Mouse (Mus musculus) heart, embryonic 16.5 days (tissue): Measurements from ENCODE around the gene Aaas. TPM values are rescaled to one million over a fixed set of nuclear protein-coding genes. Genes with fewer than 3 reads are reported as not detected.

Experiments
- ATAC-seq: fragments of 200-750 bp; cut with Nextera tagmentation; replicated peaks from 2 replicates; pipeline ENCODE4 v1.8.0; 2017; ENCODE audit warnings: moderate number of reproducible peaks; ENCODE audit not compliant: insufficient read depth, low FRiP score; ENCODE audit errors: extremely low read depth
- H3K27ac ChIP-seq: fragments of 300-500 bp; sonication (generic); 2 replicates; pipeline ENCODE4 v1.5.1; 2014; ENCODE audit warnings: mild to moderate bottlenecking, low read length, control low read depth, moderate library complexity
- H3K27me3 ChIP-seq: fragments of 300-500 bp; sonication (generic); 2 replicates; pipeline ENCODE4 v1.6.1; 2014; ENCODE audit warnings: low read length, mixed read lengths; ENCODE audit not compliant: control insufficient read depth, insufficient read depth
- H3K36me3 ChIP-seq: fragments of 300-500 bp; sonication (generic); 2 replicates; pipeline ENCODE4 v1.6.1; 2014; ENCODE audit not compliant: control insufficient read depth, insufficient read depth
- H3K4me1 ChIP-seq: fragments of 300-500 bp; sonication (generic); 2 replicates; pipeline ENCODE4 v1.6.1; 2014; ENCODE audit warnings: low read length, mixed read lengths; ENCODE audit not compliant: control insufficient read depth, insufficient read depth
- H3K4me2 ChIP-seq: fragments of 300-500 bp; sonication (generic); 2 replicates; pipeline ENCODE4 v1.6.1; 2014; ENCODE audit warnings: low read depth, mild to moderate bottlenecking, control low read depth, low read length
- H3K4me3 ChIP-seq: fragments of 300-500 bp; sonication (generic); 2 replicates; pipeline ENCODE4 v1.5.1; 2014; ENCODE audit warnings: mild to moderate bottlenecking, control low read depth, low read length
- H3K9ac ChIP-seq: fragments of 300-500 bp; sonication (generic); 2 replicates; pipeline ENCODE4 v1.6.1; 2014; ENCODE audit warnings: low read length, control low read depth
- H3K9me3 ChIP-seq: fragments of 300-500 bp; sonication (generic); replicated peaks from 2 replicates; pipeline ENCODE4 v1.6.1; 2016; ENCODE audit warnings: low read length; ENCODE audit not compliant: control insufficient read depth
- WGBS: fragments of 180-500 bp; shearing (Covaris S2); extraction: QIAGEN DNeasy Blood & Tissue Kit; methylation state at CpG from one replicate; pipeline ENCODE4 v1.1.7; 2014; 5-methylcytosine and 5-hydroxymethylcytosine counted together
- polyA plus RNA-seq: library from polyadenylated mRNA; unstranded; fragments of >200 nt; fragmentation: Nextera tagmentation; extraction: Ambion mirVana; gene quantifications from 2 replicates; pipeline ENCODE4 v1.2.1, GENCODE M21; 2015

Aaas gene
- polyA plus RNA-seq, 1 experiment from 2014 or later, result 55.6 TPM

DNA sequence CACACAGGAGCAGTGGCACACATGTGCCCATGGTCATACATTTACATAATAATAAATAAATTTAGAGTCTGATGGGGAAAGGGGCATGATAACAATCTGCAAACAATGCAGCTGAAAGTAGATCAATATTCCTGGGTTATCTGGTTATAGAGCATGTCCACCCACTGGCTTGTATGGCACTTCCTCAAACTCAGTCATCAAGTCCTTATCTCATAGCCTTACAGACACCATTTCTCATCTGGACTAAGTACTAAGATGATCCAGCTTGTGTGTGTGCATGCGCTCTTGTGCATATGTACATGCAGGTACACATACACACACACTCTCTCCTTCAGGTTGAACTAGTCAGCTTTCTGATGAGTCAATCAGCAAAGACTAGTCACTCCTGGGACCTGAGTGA, 14.1 kb upstream of the Aaas start:
- H3K9me3 ChIP-seq, result no peaks in the 10 kb centered on the region
- no peak for ATAC-seq
- H3K4me1 ChIP-seq, result peaks cover 14% of the 10 kb centered on the region
- no peak overlapping the region for H3K4me3 ChIP-seq
- 94% methylated on average over 1 of the region's 1 CpGs for WGBS
- H3K27me3 ChIP-seq, result peaks cover 26% of the 10 kb centered on the region
- no peaks in the 10 kb centered on the region for H3K36me3 ChIP-seq
- no peak overlapping the region for H3K4me2 ChIP-seq
- no peak overlapping the region for H3K27ac ChIP-seq
- no peak overlapping the region for H3K9ac ChIP-seq

DNA sequence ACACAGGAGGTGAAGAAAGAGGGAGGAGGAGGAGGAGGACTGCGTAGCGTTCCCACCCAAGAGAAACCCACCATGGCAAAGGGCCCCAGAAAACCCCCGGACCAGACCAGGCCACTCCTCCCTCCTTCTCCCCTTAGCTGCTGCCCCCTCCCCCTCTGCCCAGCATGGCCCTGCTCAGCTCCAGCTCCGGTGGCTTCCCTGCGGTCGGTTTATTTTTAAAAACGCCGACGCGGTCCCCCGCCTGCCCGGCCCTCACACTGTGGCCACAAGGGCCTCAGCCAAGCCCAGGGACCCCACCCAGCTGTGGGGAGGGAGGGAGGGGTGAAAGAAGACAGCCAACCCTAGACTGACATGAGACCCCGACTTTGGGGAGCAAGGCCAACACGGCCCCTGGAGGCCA, 12.1 kb upstream of the Aaas start:
- Histone ChIP-seq H3K4me3 (peak overlapping the region; percentile 33), H3K4me1 (peaks cover 21% of the 10 kb centered on the region), H3K4me2 (peak overlapping the region; percentile 60), H3K27ac (peak overlapping the region; percentile 14; the same call in 1 of the 2 replicates), H3K36me3 (no peaks in the 10 kb centered on the region), H3K27me3 (peaks cover 37% of the 10 kb centered on the region), H3K9ac (peak overlapping the region; percentile 67), H3K9me3 (no peaks in the 10 kb centered on the region)
- WGBS, result 8% methylated on average over 13 of the region's 14 CpGs
- ATAC-seq, result peak; percentile 30

DNA sequence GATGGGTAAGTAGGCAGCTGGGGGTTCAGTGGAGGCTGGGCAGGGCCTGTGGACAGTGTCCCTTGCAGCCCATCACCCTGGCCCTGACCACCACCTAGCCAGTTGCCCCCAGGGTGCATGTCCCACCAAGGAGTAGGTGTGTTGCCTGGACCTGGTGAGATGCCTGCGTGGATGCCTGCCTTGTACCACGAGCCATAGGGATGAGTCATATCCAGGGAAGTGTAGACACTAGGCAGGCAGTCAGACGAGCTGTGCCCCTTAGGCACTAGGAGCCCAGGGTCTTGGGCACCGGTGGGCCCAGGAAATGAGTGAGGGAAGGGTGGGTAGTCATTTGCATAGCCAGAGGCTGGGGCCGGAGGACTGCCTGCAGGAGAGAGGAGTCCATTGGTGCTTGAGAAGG, 8.3 kb upstream of the Aaas start:
- no peak for ATAC-seq
- no peak overlapping the region for H3K27ac ChIP-seq
- 31% methylated on average over 5 of the region's 5 CpGs for whole genome bisulfite sequencing
- H3K9ac ChIP-seq, result no peak overlapping the region
- no peak overlapping the region for H3K4me3 ChIP-seq
- no peaks in the 10 kb centered on the region for H3K36me3 ChIP-seq
- no peak overlapping the region for H3K4me2 ChIP-seq
- peaks cover 41% of the 10 kb centered on the region for H3K27me3 ChIP-seq
- H3K4me1 ChIP-seq, result peaks cover 27% of the 10 kb centered on the region
- no peaks in the 10 kb centered on the region for H3K9me3 ChIP-seq

DNA sequence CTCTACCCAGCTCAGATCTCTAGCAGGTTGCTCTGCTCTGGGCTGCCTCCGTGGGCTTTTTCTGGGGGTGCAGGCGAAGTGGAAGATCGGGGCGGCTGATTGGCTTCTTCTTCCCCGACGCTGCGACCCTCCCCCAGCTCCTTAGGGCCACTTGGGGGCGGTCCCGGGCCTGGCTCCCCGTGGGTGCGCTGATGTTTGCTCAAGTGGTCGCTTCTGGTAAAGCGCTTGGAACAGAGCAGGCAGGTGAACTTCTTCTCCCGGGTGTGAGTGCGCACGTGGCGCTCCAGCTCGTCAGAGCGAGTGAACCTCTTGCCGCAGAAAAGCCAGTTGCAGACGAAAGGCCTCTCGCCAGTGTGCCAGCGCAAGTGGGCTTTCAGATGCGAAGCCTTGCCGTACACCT, 7.6 kb upstream of the Aaas start:
- H3K4me3 ChIP-seq, result peak overlapping the region; percentile 6
- H3K4me2 ChIP-seq, result peak overlapping the region; percentile 41
- H3K9ac ChIP-seq, result no peak overlapping the region
- H3K36me3 ChIP-seq, result no peaks in the 10 kb centered on the region
- H3K27me3 ChIP-seq, result peaks cover 41% of the 10 kb centered on the region
- peaks cover 27% of the 10 kb centered on the region for H3K4me1 ChIP-seq
- no peak for ATAC-seq
- H3K27ac ChIP-seq, result no peak overlapping the region
- 3% methylated on average over 25 of the region's 25 CpGs for WGBS
- H3K9me3 ChIP-seq, result no peaks in the 10 kb centered on the region

DNA sequence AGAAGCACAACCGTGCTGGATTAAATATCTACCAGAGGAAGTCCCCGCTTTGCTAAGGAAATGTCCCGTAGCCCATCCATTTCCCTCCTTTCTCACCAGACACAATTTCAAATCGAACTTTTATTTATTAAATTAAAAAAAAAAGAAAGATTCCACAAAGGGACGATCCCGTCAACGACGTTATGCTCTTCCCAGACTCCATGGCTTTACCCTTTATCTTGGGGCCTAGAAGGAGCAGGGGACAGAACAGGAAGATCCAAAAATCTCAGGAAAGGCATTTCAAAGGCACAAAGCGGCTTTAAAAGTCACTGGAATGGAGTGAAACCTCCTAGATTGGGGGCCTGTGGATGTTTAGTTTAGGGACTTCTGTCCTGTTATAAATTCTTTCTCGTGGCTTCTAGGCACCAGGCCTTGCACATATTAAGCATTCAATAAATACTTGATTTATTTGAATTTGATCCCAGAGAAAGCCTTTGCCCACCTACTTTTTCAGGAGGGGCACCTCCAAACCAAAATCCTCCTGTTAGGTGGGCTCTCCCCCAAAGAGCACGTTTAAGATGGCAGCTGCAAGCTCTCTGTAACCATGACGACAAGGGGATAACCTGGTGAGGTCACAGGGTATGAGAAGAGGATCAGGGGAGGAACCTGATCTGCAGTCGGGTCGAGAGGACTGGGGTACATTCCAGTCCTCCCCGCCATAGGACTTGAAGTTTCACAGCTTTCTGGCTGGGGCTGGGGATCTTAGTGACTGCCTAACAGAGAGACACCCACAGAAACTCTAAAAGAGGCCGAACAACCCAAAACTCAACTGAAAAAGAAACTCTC, 6.1 kb upstream of the Aaas start:
- no peaks in the 10 kb centered on the region for H3K9me3 ChIP-seq
- no peak overlapping the region for H3K27ac ChIP-seq
- peaks cover 19% of the 10 kb centered on the region for H3K4me1 ChIP-seq
- H3K4me2 ChIP-seq, result peak overlapping the region; percentile 99
- ATAC-seq, result no peak
- no peak overlapping the region for H3K9ac ChIP-seq
- no peak overlapping the region for H3K4me3 ChIP-seq
- 52% methylated on average over 16 of the region's 16 CpGs for WGBS
- H3K36me3 ChIP-seq, result no peaks in the 10 kb centered on the region
- H3K27me3 ChIP-seq, result peaks cover 38% of the 10 kb centered on the region

DNA sequence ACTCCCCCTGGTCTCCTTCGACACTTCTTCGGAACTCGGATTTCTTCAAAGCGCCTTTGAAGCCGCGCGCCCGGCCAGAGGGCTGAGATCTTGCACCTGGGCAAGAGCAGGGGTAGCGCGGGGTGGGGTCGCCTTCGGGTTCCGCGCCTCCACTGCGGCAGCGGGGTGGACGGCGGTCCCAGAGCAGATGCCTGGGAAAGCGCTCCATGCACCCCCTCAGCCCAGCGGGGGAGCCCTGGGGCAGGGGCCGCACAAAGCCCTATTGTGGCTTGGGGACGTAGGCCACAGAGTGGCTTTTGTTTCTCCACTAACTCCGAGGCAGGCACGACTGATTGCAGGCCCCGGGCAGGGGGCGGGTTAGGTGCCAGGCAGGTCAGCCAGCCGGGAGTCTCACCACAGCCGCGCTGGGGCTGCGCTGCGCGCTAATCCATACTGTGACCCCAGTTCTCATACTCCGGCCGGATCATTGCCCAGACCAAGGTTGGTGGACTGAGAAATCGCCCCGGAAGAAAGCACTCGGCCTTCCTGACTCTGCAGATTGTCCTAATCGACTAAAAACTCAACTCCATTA, 5.4 kb upstream of the Aaas start:
- H3K9ac ChIP-seq, result peak overlapping the region; percentile 82
- H3K4me3 ChIP-seq, result peak overlapping the region; percentile 64
- H3K4me1 ChIP-seq, result peaks cover 22% of the 10 kb centered on the region
- peak overlapping the region; percentile 64; the same call in 1 of the 2 replicates for H3K27ac ChIP-seq
- peaks cover 38% of the 10 kb centered on the region for H3K27me3 ChIP-seq
- no peaks in the 10 kb centered on the region for H3K36me3 ChIP-seq
- ATAC-seq, result 0 out of 2 replicates have a peak, but pooled peaks have one; percentile 5
- no peaks in the 10 kb centered on the region for H3K9me3 ChIP-seq
- WGBS, result 3% methylated on average over 38 of the region's 38 CpGs
- H3K4me2 ChIP-seq, result peak overlapping the region; percentile 99

DNA sequence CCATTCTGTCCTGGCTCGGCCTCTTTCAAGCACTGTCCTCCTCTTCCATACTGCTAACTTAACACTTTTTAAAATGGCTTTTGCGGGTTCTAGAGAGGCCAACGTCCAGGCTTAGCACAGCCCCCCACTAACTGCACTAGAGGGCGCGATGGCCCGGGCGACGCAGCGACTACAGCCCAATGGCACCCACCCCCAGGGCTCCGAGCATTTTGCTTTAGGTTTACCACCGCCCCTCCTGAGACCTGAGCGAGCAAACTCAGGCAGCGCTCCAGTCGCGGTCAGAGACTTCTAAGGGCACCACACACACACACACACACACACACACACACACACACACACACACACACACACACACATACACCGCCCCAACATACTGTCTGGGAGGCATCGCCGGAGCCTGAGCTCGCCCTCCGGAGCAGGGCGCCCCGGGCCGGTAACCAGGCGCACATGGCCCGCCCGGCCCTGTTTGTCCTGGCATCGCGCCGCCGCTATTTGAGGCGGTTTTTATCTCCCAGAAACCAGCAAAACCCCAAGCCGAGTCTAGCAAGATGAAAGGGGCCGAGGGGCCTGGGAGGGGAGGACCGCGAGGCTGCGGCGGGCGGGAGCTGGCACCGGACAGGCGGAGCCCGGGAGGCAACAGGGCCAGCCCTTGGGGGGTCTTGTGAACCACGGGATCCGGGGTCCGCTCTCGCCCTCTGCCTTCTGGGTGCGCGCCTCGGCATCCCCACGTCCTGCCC, 4.7 kb upstream of the Aaas start:
- Histone ChIP-seq H3K4me1 (peaks cover 22% of the 10 kb centered on the region), H3K9me3 (no peaks in the 10 kb centered on the region), H3K27me3 (peaks cover 38% of the 10 kb centered on the region), H3K9ac (peak overlapping the region; percentile 82), H3K36me3 (no peaks in the 10 kb centered on the region), H3K4me2 (peak overlapping the region; percentile 99), H3K4me3 (peak overlapping the region; percentile 64), H3K27ac (peak overlapping the region; percentile 64; the same call in 1 of the 2 replicates)
- ATAC-seq, result peak; percentile 50
- WGBS, result under 1% methylated on average over 49 of the region's 49 CpGs

DNA sequence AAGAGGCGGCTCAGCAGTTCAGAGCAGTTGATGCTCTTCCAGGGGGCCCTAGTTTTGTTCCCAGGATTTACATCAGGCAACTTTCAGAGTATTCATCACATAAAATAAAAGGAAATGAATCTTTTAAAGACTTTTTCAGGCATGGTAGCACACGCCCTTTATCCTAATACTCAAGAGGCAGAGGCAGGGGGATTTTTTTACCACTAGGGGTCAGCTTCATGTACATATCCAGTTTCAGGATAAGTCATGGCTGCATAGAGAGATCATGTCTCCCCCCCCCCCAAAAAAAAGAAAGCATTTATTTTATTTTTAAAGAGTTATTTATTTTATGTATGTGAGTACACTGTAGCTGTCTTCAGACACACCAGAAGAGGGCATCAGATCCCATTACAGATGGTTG, 3.4 kb upstream of the Aaas start:
- H3K4me1 ChIP-seq, result peaks cover 29% of the 10 kb centered on the region
- no peak overlapping the region for H3K27ac ChIP-seq
- 80% methylated on average over 2 of the region's 2 CpGs for WGBS

DNA sequence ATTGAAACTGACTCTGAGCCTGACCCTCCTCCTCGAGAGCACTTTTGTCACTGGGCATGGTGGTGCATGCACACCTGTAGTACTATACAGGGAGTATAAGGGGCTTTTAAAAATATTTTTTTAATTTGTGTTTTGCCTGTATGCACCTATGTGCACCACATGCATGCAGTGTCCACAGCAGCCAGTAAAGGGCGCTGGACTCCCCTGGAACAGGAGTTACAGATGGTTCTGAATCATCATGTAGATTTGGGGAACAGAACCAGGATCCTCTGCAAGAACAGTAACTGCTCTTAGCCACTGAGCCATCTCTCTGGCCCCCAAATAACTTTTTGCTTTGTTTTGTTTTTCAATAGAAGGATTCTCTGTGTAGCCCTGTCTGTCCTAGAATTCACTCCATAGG, 1.6 kb upstream of the Aaas start:
- no peak overlapping the region for H3K4me3 ChIP-seq
- ATAC-seq, result no peak
- peaks cover 22% of the 10 kb centered on the region for H3K4me1 ChIP-seq
- H3K4me2 ChIP-seq, result no peak overlapping the region
- peaks cover 15% of the 10 kb centered on the region for H3K27me3 ChIP-seq
- no peaks in the 10 kb centered on the region for H3K9me3 ChIP-seq
- H3K27ac ChIP-seq, result no peak overlapping the region
- 45% methylated on average over 2 of the region's 2 CpGs for WGBS
- H3K36me3 ChIP-seq, result no peaks in the 10 kb centered on the region
- no peak overlapping the region for H3K9ac ChIP-seq

More for the DNA sequence above, 3.4 kb upstream of the Aaas start:
- H3K4me2 ChIP-seq, result no peak overlapping the region
- no peak overlapping the region for H3K4me3 ChIP-seq
- H3K27me3 ChIP-seq, result peaks cover 31% of the 10 kb centered on the region
- H3K9ac ChIP-seq, result no peak overlapping the region
- no peaks in the 10 kb centered on the region for H3K36me3 ChIP-seq
- H3K9me3 ChIP-seq, result no peaks in the 10 kb centered on the region
- ATAC-seq, result no peak
